Comparison of ENCODE assay signal across 30 mouse cellular contexts in the genomic region with DNA sequence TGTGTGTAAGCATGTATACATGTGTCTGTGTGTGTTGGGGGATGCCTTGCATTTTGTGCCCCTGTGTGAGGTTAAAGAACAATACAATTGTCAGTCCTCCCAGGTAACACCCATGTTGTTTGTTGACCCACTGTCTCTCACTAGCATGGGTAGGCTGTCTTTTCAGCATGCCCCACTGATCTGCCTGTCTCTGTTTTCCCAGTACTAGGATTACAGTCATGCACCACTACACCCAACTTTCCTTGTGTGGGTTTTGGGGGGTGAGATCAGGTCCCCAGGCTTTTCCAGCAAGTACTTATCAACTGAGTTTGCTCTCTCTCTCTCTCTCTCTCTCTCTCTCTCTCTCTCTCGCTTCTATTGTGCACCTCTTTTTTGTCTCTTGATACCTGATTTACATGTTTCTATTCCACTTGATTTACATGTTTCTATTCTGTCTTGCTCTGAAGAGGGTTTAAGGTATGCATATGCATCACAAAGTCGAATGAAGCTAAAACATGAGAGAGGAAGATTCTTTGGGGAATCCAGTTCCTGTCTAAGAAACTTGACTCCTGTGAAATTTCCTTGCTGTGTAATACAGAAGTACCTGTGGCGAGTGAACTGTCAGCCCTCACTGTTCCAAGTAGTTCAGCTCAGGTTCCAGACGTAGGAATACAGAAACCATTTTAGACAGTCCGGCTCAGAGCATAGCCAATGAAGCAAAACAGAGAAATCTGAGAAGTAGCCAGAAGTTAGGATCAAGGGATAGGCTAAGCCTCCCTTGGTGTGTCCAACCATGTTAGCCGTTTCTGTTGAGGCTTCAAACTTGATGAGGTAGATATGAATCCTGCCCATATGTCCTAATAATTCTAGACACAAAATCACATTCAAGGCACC.
A peak's percentile ranks its signal among the peaks of the same experiment; 100 is the strongest.
DNase-seq lines count a peak whose midpoint lies in the region; ATAC-seq lines count a peak whose summit lies in the region.
"Had no signal": no experiment of that assay in that cellular context is flagged by ENCODE, and none has a peak within 500 bp of the region (broad histone marks: within the 10 kb centered on the region; RNA-seq: fewer than 3 reads in every experiment).

No protein-coding gene starts in this region.

- H3K4me1 ChIP-seq in kidney, embryonic 15.5 days: 0 out of 2 replicates have a peak, but pooled peaks cover 8% of the 10 kb centered on the region
- H3K4me1 ChIP-seq in lung, embryonic 16.5 days (replicated peaks; ENCODE audit: control insufficient read depth, insufficient read depth, low read length): 0 out of 2 replicates have a peak, but pooled peaks cover 3% of the 10 kb centered on the region
- no peaks in the 10 kb centered on the region for H3K4me1 ChIP-seq in midbrain, embryonic 10.5 days
- no peaks in the 10 kb centered on the region for H3K4me1 ChIP-seq in midbrain, embryonic 14.5 days (ENCODE audit: control insufficient read depth, insufficient read depth, low read length)
- H3K4me1 ChIP-seq in forebrain, embryonic 10.5 days: no peaks in the 10 kb centered on the region
- H3K4me1 ChIP-seq: embryonic facial prominence, embryonic 10.5 days; embryonic facial prominence, embryonic 13.5 days; forebrain, embryonic 13.5 days; heart, embryonic 12.5 days; heart, embryonic 15.5 days; hindbrain, embryonic 10.5 days; hindbrain, embryonic 13.5 days had no signal

- H3K4me2 ChIP-seq in kidney, embryonic 15.5 days: peak overlapping the region; percentile 10; the same call in 1 of the 2 replicates
- H3K4me2 ChIP-seq in lung, embryonic 16.5 days (ENCODE audit: low read depth, low read length): no peak overlapping the region
- no peak overlapping the region for H3K4me2 ChIP-seq in midbrain, embryonic 14.5 days (ENCODE audit: low read length)
- H3K4me2 ChIP-seq: embryonic facial prominence, embryonic 13.5 days; forebrain, embryonic 13.5 days; heart, embryonic 12.5 days; heart, embryonic 15.5 days; hindbrain, embryonic 13.5 days had no signal

- H3K9me3 ChIP-seq in kidney, embryonic 15.5 days (replicated peaks): no peaks in the 10 kb centered on the region
- H3K9me3 ChIP-seq in lung, embryonic 16.5 days (ENCODE audit: control insufficient read depth, low read length): no peaks in the 10 kb centered on the region
- no peaks in the 10 kb centered on the region for H3K9me3 ChIP-seq in midbrain, embryonic 10.5 days (replicated peaks)
- H3K9me3 ChIP-seq in midbrain, embryonic 14.5 days (ENCODE audit: control insufficient read depth, low read length): no peaks in the 10 kb centered on the region
- no peaks in the 10 kb centered on the region for H3K9me3 ChIP-seq in forebrain, embryonic 10.5 days
- H3K9me3 ChIP-seq: embryonic facial prominence, embryonic 10.5 days; embryonic facial prominence, embryonic 13.5 days; forebrain, embryonic 13.5 days; heart, embryonic 12.5 days; heart, embryonic 15.5 days; hindbrain, embryonic 10.5 days; hindbrain, embryonic 13.5 days had no signal

- H3K27me3 ChIP-seq in kidney, embryonic 15.5 days: no peaks in the 10 kb centered on the region
- H3K27me3 ChIP-seq in lung, embryonic 16.5 days (ENCODE audit: control insufficient read depth, insufficient read depth, low read depth, low read length): no peaks in the 10 kb centered on the region
- H3K27me3 ChIP-seq in midbrain, embryonic 10.5 days (ENCODE audit: low read depth, poor library complexity, severe bottlenecking): no peaks in the 10 kb centered on the region
- H3K27me3 ChIP-seq in midbrain, embryonic 14.5 days (ENCODE audit: control insufficient read depth, insufficient read depth, low read length): no peaks in the 10 kb centered on the region
- H3K27me3 ChIP-seq in forebrain, embryonic 10.5 days (ENCODE audit: poor library complexity, severe bottlenecking): no peaks in the 10 kb centered on the region
- H3K27me3 ChIP-seq: embryonic facial prominence, embryonic 13.5 days; forebrain, embryonic 13.5 days; heart, embryonic 12.5 days; heart, embryonic 15.5 days; hindbrain, embryonic 13.5 days had no signal

- H3K9ac ChIP-seq in kidney, embryonic 15.5 days: no peak overlapping the region
- no peak overlapping the region for H3K9ac ChIP-seq in lung, embryonic 16.5 days (ENCODE audit: low read length)
- no peak overlapping the region for H3K9ac ChIP-seq in midbrain, embryonic 14.5 days (replicated peaks; ENCODE audit: low read length)
- H3K9ac ChIP-seq: embryonic facial prominence, embryonic 13.5 days; forebrain, embryonic 13.5 days; heart, embryonic 12.5 days; heart, embryonic 15.5 days; hindbrain, embryonic 13.5 days had no signal

- no peak overlapping the region for H3K4me3 ChIP-seq in kidney, embryonic 15.5 days (replicated peaks)
- no peak overlapping the region for H3K4me3 ChIP-seq in lung, embryonic 16.5 days (ENCODE audit: low read length)
- H3K4me3 ChIP-seq in midbrain, embryonic 10.5 days: no peak overlapping the region
- no peak overlapping the region for H3K4me3 ChIP-seq in midbrain, embryonic 14.5 days (replicated peaks; ENCODE audit: low read depth, low read length)
- H3K4me3 ChIP-seq in forebrain, embryonic 10.5 days: no peak overlapping the region
- H3K4me3 ChIP-seq: embryonic facial prominence, embryonic 10.5 days; embryonic facial prominence, embryonic 13.5 days; erythroblast, embryonic 14.5 days; forebrain, embryonic 13.5 days; heart, embryonic 12.5 days; heart, embryonic 15.5 days; hindbrain, embryonic 10.5 days; hindbrain, embryonic 13.5 days had no signal

- no peaks in the 10 kb centered on the region for H3K36me3 ChIP-seq in kidney, embryonic 15.5 days
- H3K36me3 ChIP-seq in lung, embryonic 16.5 days (ENCODE audit: control insufficient read depth, insufficient read depth, low read length): no peaks in the 10 kb centered on the region
- no peaks in the 10 kb centered on the region for H3K36me3 ChIP-seq in midbrain, embryonic 10.5 days
- no peaks in the 10 kb centered on the region for H3K36me3 ChIP-seq in midbrain, embryonic 14.5 days (ENCODE audit: control insufficient read depth, insufficient read depth, low read length)
- no peaks in the 10 kb centered on the region for H3K36me3 ChIP-seq in forebrain, embryonic 10.5 days (replicated peaks)
- H3K36me3 ChIP-seq: embryonic facial prominence, embryonic 10.5 days; embryonic facial prominence, embryonic 13.5 days; heart, embryonic 12.5 days; heart, embryonic 15.5 days; hindbrain, embryonic 10.5 days; hindbrain, embryonic 13.5 days had no signal

- DNase-seq in kidney, postnatal 10 days: no peak
- DNase-seq in lung, adult 18-20 months: no peak
- DNase-seq in midbrain, embryonic 10.5 days (ENCODE audit: low spot score): peak; percentile 6
- DNase-seq in midbrain, embryonic 14.5 days: no peak
- no peak for DNase-seq in forebrain, embryonic 10.5 days (ENCODE audit: extremely low spot score, low spot score)
- DNase-seq: adrenal gland, adult 8-10 months; adrenal gland, postnatal 25 days; cerebellum, adult 11-12 months; cerebellum, adult 8-10 months; cerebellum, postnatal 10 days; cerebellum, postnatal 36 days; embryo, embryonic 11 days; gastrocnemius, postnatal 10 days; gastrocnemius, postnatal 36 days; heart, postnatal 10 days; heart, postnatal 36 days had no signal

- 41% methylated on average over 6 of the region's 6 CpGs for WGBS in kidney, embryonic 15.5 days
- WGBS in lung, embryonic 16.5 days: 62% methylated on average over 6 of the region's 6 CpGs
- 75% methylated on average over 6 of the region's 6 CpGs for WGBS in midbrain, embryonic 10.5 days
- WGBS in midbrain, embryonic 14.5 days: 64% methylated on average over 6 of the region's 6 CpGs
- WGBS in forebrain, embryonic 10.5 days: 75% methylated on average over 6 of the region's 6 CpGs

- ATAC-seq in kidney, embryonic 15.5 days (replicated peaks; ENCODE audit: low FRiP score): peak; percentile 95
- ATAC-seq in lung, embryonic 16.5 days (ENCODE audit: low read depth): no peak
- no peak for ATAC-seq in midbrain, embryonic 14.5 days (ENCODE audit: low FRiP score, low TSS enrichment)
- ATAC-seq: activated CD4-positive, CD25-positive, alpha-beta regulatory T cell, adult 4 months; CD4-positive, CD25-positive, alpha-beta regulatory T cell, adult 4 months; forebrain, embryonic 13.5 days; forebrain, embryonic 16.5 days; hindbrain, embryonic 16.5 days had no signal

- peak overlapping the region; percentile 59 for H3K27ac ChIP-seq in kidney, embryonic 15.5 days
- H3K27ac ChIP-seq in lung, embryonic 16.5 days (ENCODE audit: low read length): peak overlapping the region; percentile 23; the same call in 1 of the 2 replicates
- H3K27ac ChIP-seq in midbrain, embryonic 10.5 days (replicated peaks): no peak overlapping the region
- no peak overlapping the region for H3K27ac ChIP-seq in midbrain, embryonic 14.5 days (replicated peaks; ENCODE audit: low read depth, low read length)
- no peak overlapping the region for H3K27ac ChIP-seq in forebrain, embryonic 10.5 days
- H3K27ac ChIP-seq: embryonic facial prominence, embryonic 10.5 days; embryonic facial prominence, embryonic 13.5 days; forebrain, embryonic 13.5 days; heart, embryonic 15.5 days; hindbrain, embryonic 10.5 days; hindbrain, embryonic 13.5 days had no signal

Comparison
In these comparisons a context has a peak if more than half of its experiments do, and no peak if none do; other contexts are left out.
1. H3K27ac ChIP-seq: peak in kidney, embryonic 15.5 days (single experiment) and lung, embryonic 16.5 days (single experiment); none in midbrain, embryonic 10.5 days (single experiment), midbrain, embryonic 14.5 days (single experiment) and forebrain, embryonic 10.5 days (single experiment).